Mouse (Mus musculus) lung, postnatal 0 days (tissue): ENCODE data around the gene Slc24a3. TPM values are rescaled to one million over a fixed set of nuclear protein-coding genes. Genes with fewer than 3 reads are reported as not detected.

ENCODE experiments used
- ATAC-seq: fragments of 200-750 bp; cut with Nextera tagmentation; 2 replicates; pipeline ENCODE4 v1.8.0; 2017; ENCODE audit warnings: moderate library complexity
- DNase-seq: peaks from one replicate; pipeline ENCODE4 v3.0.0-alpha.2; 2016; ENCODE audit warnings: low spot score
- H3K27ac ChIP-seq: fragments of 300-500 bp; sonication (generic); 2 replicates; pipeline ENCODE4 v1.5.1; 2014; ENCODE audit warnings: antibody characterized with exemption, mild to moderate bottlenecking, low read length, mixed read lengths
- H3K27me3 ChIP-seq: fragments of 300-500 bp; sonication (generic); replicated peaks from 2 replicates; pipeline ENCODE4 v1.6.1; 2014; ENCODE audit warnings: low read length, mixed read lengths; ENCODE audit not compliant: insufficient read depth
- H3K36me3 ChIP-seq: fragments of 300-500 bp; sonication (generic); 2 replicates; pipeline ENCODE4 v1.6.1; 2014; ENCODE audit warnings: low read length, mixed read lengths; ENCODE audit not compliant: insufficient read depth
- H3K4me1 ChIP-seq: fragments of 300-500 bp; sonication (generic); 2 replicates; pipeline ENCODE4 v1.6.1; 2014; ENCODE audit warnings: antibody characterized with exemption, low read depth, low read length, mixed read lengths; ENCODE audit not compliant: insufficient read depth
- H3K4me2 ChIP-seq: fragments of 300-500 bp; sonication (generic); replicated peaks from 2 replicates; pipeline ENCODE4 v1.6.1; 2014; ENCODE audit warnings: low read depth, mild to moderate bottlenecking, low read length, moderate library complexity, mixed read lengths
- H3K4me3 ChIP-seq: fragments of 300-500 bp; sonication (generic); 2 replicates; pipeline ENCODE4 v1.5.1; 2014; ENCODE audit warnings: low read depth, low read length
- H3K9ac ChIP-seq: fragments of 300-500 bp; sonication (generic); replicated peaks from 2 replicates; pipeline ENCODE4 v1.6.1; 2014; ENCODE audit warnings: low read depth, mild to moderate bottlenecking
- H3K9me3 ChIP-seq: fragments of 300-500 bp; sonication (generic); 2 replicates; pipeline ENCODE4 v1.6.1; 2016; ENCODE audit warnings: low read length, mixed read lengths
- CTCF ChIP-seq: IDR thresholded peaks from 2 replicates; pipeline ENCODE4 v1.5.1; 2016; ENCODE audit warnings: antibody characterized with exemption, mild to moderate bottlenecking
- EP300 ChIP-seq: IDR thresholded peaks from 2 replicates; pipeline ENCODE4 v1.6.1; 2016; ENCODE audit warnings: antibody characterized with exemption, mild to moderate bottlenecking, control low read depth
- WGBS: fragments of 180-500 bp; shearing (Covaris S2); extraction: QIAGEN DNeasy Blood & Tissue Kit; methylation state at CpG from one replicate; pipeline ENCODE4 v1.1.7; 2014; 5-methylcytosine and 5-hydroxymethylcytosine counted together
- polyA plus RNA-seq: library from polyadenylated mRNA; unstranded; fragments of >200 nt; fragmentation: Nextera tagmentation; extraction: Ambion mirVana; gene quantifications from 2 replicates; pipeline ENCODE4 v1.2.1, GENCODE M21; 2015

Gene Slc24a3
- polyA plus RNA-seq, 1 experiment from 2014 or later: 2.3 TPM

GRCm38 (mm10) chr2:145342956-145343355 lies 175.4 kb downstream of the Slc24a3 start:
- TF ChIP-seq EP300 (no peak), CTCF (no peak)
- H3K36me3 ChIP-seq: no peaks in the 10 kb centered on the region
- no peaks in the 10 kb centered on the region for H3K9me3 ChIP-seq
- H3K4me3 ChIP-seq: no peak overlapping the region
- no peak overlapping the region for H3K9ac ChIP-seq
- H3K4me2 ChIP-seq: no peak overlapping the region
- WGBS: 81% methylated on average over 4 of the region's 4 CpGs
- DNase-seq (no peak), ATAC-seq (no peak)
- no peaks in the 10 kb centered on the region for H3K27me3 ChIP-seq
- H3K4me1 ChIP-seq: no peaks in the 10 kb centered on the region
- no peak overlapping the region for H3K27ac ChIP-seq

GRCm38 (mm10) chr2:145344521-145344920 lies 177.0 kb downstream of the Slc24a3 start:
- no peak for ATAC-seq

GRCm38 (mm10) chr2:145353801-145354200 lies 186.2 kb downstream of the Slc24a3 start:
- no peak for DNase-seq
- TF ChIP-seq EP300: no peak
- TF ChIP-seq CTCF: no peak
- WGBS: 74% methylated on average over 1 of the region's 1 CpGs

More at GRCm38 (mm10) chr2:145344521-145344920, 177.0 kb downstream of the Slc24a3 start:
- no peak overlapping the region for H3K9ac ChIP-seq
- no peak overlapping the region for H3K27ac ChIP-seq
- H3K9me3 ChIP-seq: no peaks in the 10 kb centered on the region
- H3K27me3 ChIP-seq: no peaks in the 10 kb centered on the region
- H3K4me2 ChIP-seq: no peak overlapping the region
- no peak for DNase-seq
- WGBS: 73% methylated on average over 1 of the region's 1 CpGs
- no peak for TF ChIP-seq CTCF
- TF ChIP-seq EP300: no peak
- H3K36me3 ChIP-seq: no peaks in the 10 kb centered on the region
- no peak overlapping the region for H3K4me3 ChIP-seq
- H3K4me1 ChIP-seq: no peaks in the 10 kb centered on the region

GRCm38 (mm10) chr2:145358236-145358942 lies 190.8 kb downstream of the Slc24a3 start:
- no peaks in the 10 kb centered on the region for H3K9me3 ChIP-seq
- no peaks in the 10 kb centered on the region for H3K36me3 ChIP-seq
- ATAC-seq (no peak), DNase-seq (no peak)
- H3K4me2 ChIP-seq: no peak overlapping the region
- H3K9ac ChIP-seq: no peak overlapping the region
- no peak overlapping the region for H3K4me3 ChIP-seq
- 74% methylated on average over 6 of the region's 6 CpGs for WGBS
- H3K4me1 ChIP-seq: no peaks in the 10 kb centered on the region
- no peak overlapping the region for H3K27ac ChIP-seq
- H3K27me3 ChIP-seq: no peaks in the 10 kb centered on the region
- TF ChIP-seq EP300 (no peak), CTCF (no peak)

More at GRCm38 (mm10) chr2:145353801-145354200, 186.2 kb downstream of the Slc24a3 start:
- Histone ChIP-seq H3K9ac (no peak overlapping the region), H3K4me2 (no peak overlapping the region), H3K36me3 (no peaks in the 10 kb centered on the region), H3K4me1 (no peaks in the 10 kb centered on the region), H3K27me3 (no peaks in the 10 kb centered on the region), H3K27ac (no peak overlapping the region), H3K9me3 (no peaks in the 10 kb centered on the region), H3K4me3 (no peak overlapping the region)
- ATAC-seq: no peak

- Histone ChIP-seq H3K36me3 (no peaks in the 10 kb centered on the region), H3K9me3 (no peaks in the 10 kb centered on the region), H3K9ac (no peak overlapping the region), H3K27me3 (no peaks in the 10 kb centered on the region), H3K27ac (no peak overlapping the region), H3K4me2 (no peak overlapping the region), H3K4me3 (no peak overlapping the region), H3K4me1 (no peaks in the 10 kb centered on the region)
- DNase-seq: no peak
- 56% methylated on average over 2 of the region's 2 CpGs for WGBS
- no peak for TF ChIP-seq CTCF
- no peak for ATAC-seq
These were observed 196.1 kb downstream of the Slc24a3 start for GRCm38 (mm10) chr2:145363604-145364003.

GRCm38 (mm10) chr2:145368701-145369100 lies 201.1 kb downstream of the Slc24a3 start:
- Histone ChIP-seq H3K4me3 (no peak overlapping the region), H3K4me1 (no peaks in the 10 kb centered on the region), H3K27ac (no peak overlapping the region), H3K36me3 (no peaks in the 10 kb centered on the region), H3K9ac (no peak overlapping the region), H3K9me3 (no peaks in the 10 kb centered on the region), H3K27me3 (no peaks in the 10 kb centered on the region), H3K4me2 (no peak overlapping the region)
- TF ChIP-seq EP300: no peak
- no peak for TF ChIP-seq CTCF
- DNase-seq: no peak
- 60% methylated on average over 2 of the region's 2 CpGs for WGBS
- ATAC-seq: no peak
